Mouse (Mus musculus) heart, embryonic 12.5 days (tissue): ENCODE results near the gene Sall2. TPM values are rescaled to one million over a fixed set of nuclear protein-coding genes. Genes with fewer than 3 reads are reported as not detected.

Source experiments
- ATAC-seq: fragments of 200-750 bp; cut with Nextera tagmentation; 2 replicates; pipeline ENCODE4 v1.8.0; 2017; ENCODE audit warnings: moderate TSS enrichment, moderate library complexity; ENCODE audit not compliant: insufficient number of reproducible peaks, low FRiP score
- H3K27ac ChIP-seq: fragments of 300-500 bp; sonication (generic); 2 replicates; pipeline ENCODE4 v1.5.1; 2016; ENCODE audit warnings: mild to moderate bottlenecking, moderate library complexity; ENCODE audit not compliant: poor library complexity, severe bottlenecking
- H3K27me3 ChIP-seq: fragments of 300-500 bp; sonication (generic); replicated peaks from 2 replicates; pipeline ENCODE4 v1.6.1; 2016; ENCODE audit warnings: mild to moderate bottlenecking, moderate library complexity
- H3K36me3 ChIP-seq: fragments of 300-500 bp; sonication (generic); 2 replicates; pipeline ENCODE4 v1.6.1; 2016; ENCODE audit warnings: mild to moderate bottlenecking, moderate library complexity
- H3K4me1 ChIP-seq: fragments of 300-500 bp; sonication (generic); replicated peaks from 2 replicates; pipeline ENCODE4 v1.6.1; 2016; ENCODE audit warnings: mild to moderate bottlenecking
- H3K4me2 ChIP-seq: fragments of 300-500 bp; sonication (generic); 2 replicates; pipeline ENCODE4 v1.6.1; 2016; ENCODE audit warnings: mild to moderate bottlenecking, moderate library complexity
- H3K4me3 ChIP-seq: fragments of 300-500 bp; sonication (generic); 2 replicates; pipeline ENCODE4 v1.5.1; 2016; ENCODE audit warnings: mild to moderate bottlenecking
- H3K9ac ChIP-seq: fragments of 300-500 bp; sonication (generic); 2 replicates; pipeline ENCODE4 v1.6.1; 2016; ENCODE audit warnings: mild to moderate bottlenecking, moderate library complexity
- H3K9me3 ChIP-seq: fragments of 300-500 bp; sonication (generic); replicated peaks from 2 replicates; pipeline ENCODE4 v1.6.1; 2016; ENCODE audit warnings: mild to moderate bottlenecking, moderate library complexity
- WGBS: fragments of 180-500 bp; shearing (Covaris S2); methylation state at CpG from one replicate; pipeline ENCODE4 v1.1.7; 2016; 5-methylcytosine and 5-hydroxymethylcytosine counted together
- polyA plus RNA-seq: library from polyadenylated mRNA; unstranded; fragments of >200 nt; fragmentation: Nextera tagmentation; extraction: Ambion mirVana; gene quantifications from 2 replicates; pipeline ENCODE4 v1.2.1, GENCODE M21; 2016

Sall2 gene
- 11.9 and 12.5 TPM in 2 replicates for polyA plus RNA-seq

- Histone ChIP-seq H3K27ac (no peak within 1 kb of the TSS), H3K4me2 (peak within 1 kb of the TSS; percentile 94), H3K9ac (peak within 1 kb of the TSS; percentile 61), H3K4me3 (peak within 1 kb of the TSS; percentile 56), H3K4me1 (peaks cover 8% of the 10 kb centered on the region; the same call in 1 of the 2 replicates), H3K36me3 (no peaks in the 10 kb centered on the region), H3K27me3 (peaks cover 55% of the 10 kb centered on the region), H3K9me3 (no peaks in the 10 kb centered on the region)
- peak; percentile 45; the same call in 1 of the 2 replicates for ATAC-seq
- WGBS, result under 1% methylated on average over 26 of the region's 26 CpGs
These were observed at the start of gene Sall2 for GRCm38 (mm10) chr14:52327910-52328812. Gene Sall2, minus strand, starts transcription at chr14:52328762.

GRCm38 (mm10) chr14:52368741-52369140, 40.2 kb upstream of the Sall2 start:
- WGBS, result 79% methylated on average over 3 of the region's 3 CpGs
- no peak for ATAC-seq

GRCm38 (mm10) chr14:52356308-52356707, 27.7 kb upstream of the Sall2 start, which contains the start of gene Olfr1513:
Gene Olfr1513, minus strand, starts transcription at chr14:52356408.
- H3K27me3 ChIP-seq, result no peaks in the 10 kb centered on the region
- H3K9me3 ChIP-seq, result no peaks in the 10 kb centered on the region
- no peaks in the 10 kb centered on the region for H3K4me1 ChIP-seq
- 60% methylated on average over 4 of the region's 4 CpGs for WGBS
- no peak within 1 kb of the TSS for H3K4me3 ChIP-seq
- no peaks in the 10 kb centered on the region for H3K36me3 ChIP-seq
- no peak for ATAC-seq
- no peak within 1 kb of the TSS for H3K4me2 ChIP-seq
- no peak within 1 kb of the TSS for H3K9ac ChIP-seq
- no peak within 1 kb of the TSS for H3K27ac ChIP-seq

More at GRCm38 (mm10) chr14:52368741-52369140, 40.2 kb upstream of the Sall2 start:
- Histone ChIP-seq H3K4me2 (no peak overlapping the region), H3K27me3 (no peaks in the 10 kb centered on the region), H3K9me3 (0 out of 2 replicates have a peak, but pooled peaks cover 6% of the 10 kb centered on the region), H3K4me1 (no peaks in the 10 kb centered on the region), H3K4me3 (no peak overlapping the region), H3K36me3 (no peaks in the 10 kb centered on the region), H3K27ac (no peak overlapping the region), H3K9ac (no peak overlapping the region)

DNA sequence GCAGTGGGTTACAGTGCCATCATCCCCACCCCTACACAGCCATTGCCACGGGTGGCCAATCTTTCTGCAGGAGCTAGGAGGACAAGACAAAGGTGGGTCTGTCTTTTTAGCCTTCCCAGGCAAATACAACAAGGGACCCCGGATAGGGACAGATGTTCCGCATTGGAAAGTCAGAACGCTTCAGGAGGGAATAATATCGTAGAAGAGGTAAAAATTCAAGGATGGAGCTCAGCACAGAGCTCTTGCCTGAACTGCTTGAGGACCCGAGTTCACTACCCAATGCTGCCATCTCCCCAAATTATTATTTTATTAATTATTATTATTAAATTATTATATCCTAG, 10.9 kb upstream of the Sall2 start:
- Histone ChIP-seq H3K36me3 (no peaks in the 10 kb centered on the region), H3K4me1 (no peaks in the 10 kb centered on the region), H3K9ac (no peak overlapping the region), H3K9me3 (peaks cover 6% of the 10 kb centered on the region; the same call in 1 of the 2 replicates), H3K27me3 (peaks cover 6% of the 10 kb centered on the region), H3K4me2 (no peak overlapping the region), H3K27ac (no peak overlapping the region), H3K4me3 (no peak overlapping the region)
- WGBS, result 63% methylated on average over 6 of the region's 6 CpGs
- ATAC-seq, result no peak

DNA sequence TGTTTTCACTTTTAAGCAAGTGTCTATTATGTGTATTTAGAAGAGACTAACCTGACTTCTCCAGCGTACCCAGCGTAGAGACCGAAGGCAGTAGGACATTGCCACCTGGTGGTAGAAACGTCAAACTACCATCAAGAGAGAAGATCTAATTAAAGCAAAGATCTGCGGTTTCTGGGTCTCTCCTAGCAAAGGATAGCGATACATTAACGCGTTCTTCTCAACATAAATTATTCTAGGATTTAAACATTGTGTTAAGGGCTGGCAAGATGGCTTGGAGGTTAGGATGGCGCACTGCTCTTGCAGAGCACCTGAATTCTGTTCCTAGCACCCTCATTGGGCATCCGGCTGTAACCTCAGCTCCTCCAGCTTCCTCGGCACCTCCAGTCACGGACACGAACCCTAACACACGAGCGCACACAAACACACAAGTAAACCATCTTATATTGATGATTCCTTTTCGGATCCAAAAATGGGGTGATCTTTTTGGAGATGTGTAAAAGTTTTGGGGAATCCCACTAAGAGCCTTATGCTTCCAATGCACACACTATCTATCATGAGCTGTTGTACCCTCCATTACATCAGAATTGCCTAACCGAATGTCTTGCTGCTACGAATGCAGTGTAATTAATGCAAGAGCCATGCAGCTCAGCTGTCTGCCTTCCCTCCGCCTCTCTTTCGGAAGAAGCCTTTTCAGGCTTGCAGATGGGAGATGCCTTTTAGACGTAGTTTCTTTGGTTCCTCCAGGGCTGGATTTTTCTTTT, 10.4 kb upstream of the Sall2 start:
- Histone ChIP-seq H3K9me3 (peaks cover under 1% of the 10 kb centered on the region; the same call in 1 of the 2 replicates), H3K4me2 (peak overlapping the region; percentile 47), H3K36me3 (no peaks in the 10 kb centered on the region), H3K27ac (no peak overlapping the region), H3K9ac (no peak overlapping the region), H3K4me3 (no peak overlapping the region), H3K27me3 (peaks cover 9% of the 10 kb centered on the region), H3K4me1 (no peaks in the 10 kb centered on the region)
- WGBS, result 30% methylated on average over 21 of the region's 21 CpGs
- no peak for ATAC-seq

DNA sequence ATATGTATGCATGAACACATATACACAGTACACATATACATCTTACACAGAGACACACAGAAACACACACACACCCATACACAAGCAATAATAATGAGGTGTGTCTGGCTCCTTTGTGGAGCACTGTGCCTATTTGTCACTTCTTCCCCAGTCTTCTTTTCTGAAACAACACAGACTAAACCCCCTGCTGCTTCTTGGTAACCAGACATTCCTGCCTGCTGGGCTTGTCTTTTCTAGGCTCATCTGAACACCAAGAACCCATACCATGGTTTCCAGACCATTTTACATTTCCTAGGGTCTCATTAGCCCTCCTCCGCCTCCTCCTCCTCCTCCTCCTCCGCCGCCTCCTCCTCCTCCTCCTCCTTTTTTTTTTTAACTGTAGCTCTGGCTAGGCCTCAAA, 3.6 kb upstream of the Sall2 start:
- no peak overlapping the region for H3K4me2 ChIP-seq
- no peak for ATAC-seq
- WGBS, result 78% methylated on average over 2 of the region's 3 CpGs

DNA sequence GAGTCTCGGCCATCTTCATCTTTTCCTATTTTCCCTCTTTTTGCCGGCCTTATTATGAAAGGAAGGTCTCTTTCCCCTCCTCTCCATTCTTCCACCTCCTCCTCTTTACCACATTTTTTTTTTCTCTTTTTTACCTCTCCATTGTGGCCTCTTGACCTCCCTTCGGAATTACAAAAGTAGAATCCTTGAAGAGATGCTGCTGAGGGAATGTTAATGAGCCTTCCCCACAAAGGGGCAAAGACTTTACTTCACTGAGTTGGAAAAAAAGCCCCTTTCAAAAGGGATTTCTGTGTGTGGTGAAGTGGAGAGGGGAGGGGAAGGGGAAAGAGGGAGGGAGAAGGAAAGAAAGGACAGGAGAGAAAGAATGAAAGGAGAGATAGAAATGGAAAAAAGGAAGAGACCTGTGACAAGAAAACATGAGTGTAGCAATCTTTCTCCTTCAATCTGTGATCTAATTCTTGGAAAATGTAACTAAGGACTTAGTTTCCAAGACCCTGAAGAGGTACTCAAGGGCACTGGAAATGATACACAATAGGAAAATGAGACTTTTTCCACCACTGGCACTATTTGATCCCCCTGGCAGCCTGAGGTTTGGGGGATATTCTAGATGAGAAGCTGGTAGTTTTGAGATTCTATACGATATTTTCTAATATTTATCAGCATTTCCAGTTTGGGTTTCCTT, 2.6 kb upstream of the Sall2 start:
- no peaks in the 10 kb centered on the region for H3K36me3 ChIP-seq
- ATAC-seq, result no peak
- no peak overlapping the region for H3K4me3 ChIP-seq
- no peak overlapping the region for H3K9ac ChIP-seq
- 34% methylated on average over 4 of the region's 4 CpGs for WGBS
- no peak overlapping the region for H3K27ac ChIP-seq
- H3K4me2 ChIP-seq, result no peak overlapping the region
- H3K9me3 ChIP-seq, result no peaks in the 10 kb centered on the region
- peaks cover 50% of the 10 kb centered on the region for H3K27me3 ChIP-seq
- peaks cover 8% of the 10 kb centered on the region; the same call in 1 of the 2 replicates for H3K4me1 ChIP-seq

More for the DNA sequence above, 3.6 kb upstream of the Sall2 start:
- H3K4me3 ChIP-seq, result no peak overlapping the region
- H3K27ac ChIP-seq, result no peak overlapping the region
- no peaks in the 10 kb centered on the region for H3K36me3 ChIP-seq
- H3K27me3 ChIP-seq, result peaks cover 42% of the 10 kb centered on the region
- no peak overlapping the region for H3K9ac ChIP-seq
- H3K4me1 ChIP-seq, result peaks cover 8% of the 10 kb centered on the region; the same call in 1 of the 2 replicates
- H3K9me3 ChIP-seq, result no peaks in the 10 kb centered on the region

DNA sequence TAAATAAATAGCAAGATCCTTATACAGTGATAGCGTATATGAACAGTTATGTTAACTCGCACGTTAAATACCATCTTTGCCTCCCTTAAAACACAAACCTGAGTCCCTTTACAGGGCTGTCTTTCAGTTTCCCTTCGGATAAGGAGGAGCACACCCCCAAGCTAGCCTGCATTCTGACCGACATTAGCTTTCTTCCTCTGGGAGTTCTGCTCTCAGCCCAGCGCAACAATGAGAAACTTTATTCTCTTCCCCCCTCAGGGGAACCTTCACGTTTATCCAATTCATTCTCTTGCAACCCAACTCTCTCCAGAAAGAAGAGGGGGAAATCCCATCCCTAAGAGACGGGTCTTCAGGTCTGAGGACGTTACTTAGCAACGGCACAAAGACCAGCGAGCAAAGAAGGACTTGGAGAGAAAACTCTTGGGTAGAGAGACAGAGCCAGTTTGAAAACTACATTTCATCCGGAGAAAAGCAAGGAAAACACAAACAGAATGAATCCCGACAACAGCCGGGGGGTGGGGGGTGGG, 1.1 kb downstream of the Sall2 start:
- H3K4me1 ChIP-seq, result peaks cover 8% of the 10 kb centered on the region; the same call in 1 of the 2 replicates
- peaks cover 58% of the 10 kb centered on the region for H3K27me3 ChIP-seq
- H3K9me3 ChIP-seq, result no peaks in the 10 kb centered on the region
- 3% methylated on average over 14 of the region's 14 CpGs for WGBS
- H3K36me3 ChIP-seq, result no peaks in the 10 kb centered on the region
- peak overlapping the region; percentile 61 for H3K9ac ChIP-seq
- H3K4me3 ChIP-seq, result peak overlapping the region; percentile 56
- no peak overlapping the region for H3K27ac ChIP-seq
- ATAC-seq, result no peak
- peak overlapping the region; percentile 94 for H3K4me2 ChIP-seq

GRCm38 (mm10) chr14:52325890-52326289, 2.7 kb downstream of the Sall2 start:
- no peak for ATAC-seq
- Histone ChIP-seq H3K27me3 (peaks cover 50% of the 10 kb centered on the region), H3K27ac (no peak overlapping the region), H3K9ac (no peak overlapping the region), H3K9me3 (no peaks in the 10 kb centered on the region), H3K4me3 (no peak overlapping the region), H3K4me1 (peaks cover 8% of the 10 kb centered on the region; the same call in 1 of the 2 replicates), H3K4me2 (no peak overlapping the region), H3K36me3 (no peaks in the 10 kb centered on the region)
- 13% methylated on average over 4 of the region's 4 CpGs for WGBS

- peaks cover 19% of the 10 kb centered on the region for H3K4me1 ChIP-seq
- no peak overlapping the region for H3K27ac ChIP-seq
- H3K4me3 ChIP-seq, result no peak overlapping the region
- peaks cover 5% of the 10 kb centered on the region for H3K36me3 ChIP-seq
- no peak overlapping the region for H3K9ac ChIP-seq
- no peak for ATAC-seq
- H3K4me2 ChIP-seq, result no peak overlapping the region
- 0 out of 2 replicates have a peak, but pooled peaks cover 3% of the 10 kb centered on the region for H3K27me3 ChIP-seq
- WGBS, result 49% methylated on average over 6 of the region's 6 CpGs
- no peaks in the 10 kb centered on the region for H3K9me3 ChIP-seq
These were observed 9.2 kb downstream of the Sall2 start for GRCm38 (mm10) chr14:52319361-52319760.
